15 mouse cellular contexts compared by ENCODE assay signal in genomic region chr6:17554263-17554662, GRCm38 (mm10).
DNase-seq lines count a peak whose midpoint lies in the region; ATAC-seq and TF ChIP-seq lines count a peak whose summit lies in the region.
"Had no signal": no experiment of that assay in that cellular context is flagged by ENCODE, and none has a peak within 500 bp of the region (broad histone marks: within the 10 kb centered on the region; RNA-seq: fewer than 3 reads in every experiment).

No protein-coding gene starts in this region.

- H3K36me3 ChIP-seq in hindbrain, postnatal 0 days (ENCODE audit: insufficient read depth, low read length), result no peaks in the 10 kb centered on the region
- no peaks in the 10 kb centered on the region for H3K36me3 ChIP-seq in hindbrain, embryonic 10.5 days
- no peaks in the 10 kb centered on the region for H3K36me3 ChIP-seq in neural tube, embryonic 12.5 days
- H3K36me3 ChIP-seq: limb, embryonic 13.5 days; midbrain, embryonic 15.5 days had no signal

- no peak overlapping the region for H3K27ac ChIP-seq in cerebellum, adult 2 months (ENCODE audit: insufficient read depth, low read length)
- no peak overlapping the region for H3K27ac ChIP-seq in hindbrain, postnatal 0 days
- H3K27ac ChIP-seq in hindbrain, embryonic 10.5 days, result no peak overlapping the region
- no peak overlapping the region for H3K27ac ChIP-seq in neural tube, embryonic 12.5 days
- H3K27ac ChIP-seq: heart, adult 2 months; kidney, postnatal 0 days; limb, embryonic 13.5 days; midbrain, embryonic 15.5 days had no signal

- no peak for TF ChIP-seq POLR2A in cerebellum, adult 2 months (IDR thresholded peaks at IDR 0.05; ENCODE audit: borderline replicate concordance, insufficient read depth, low read length)

- no peaks in the 10 kb centered on the region for H3K9me3 ChIP-seq in hindbrain, postnatal 0 days (ENCODE audit: low read length)
- H3K9me3 ChIP-seq in hindbrain, embryonic 10.5 days, result no peaks in the 10 kb centered on the region
- H3K9me3 ChIP-seq in neural tube, embryonic 12.5 days, result no peaks in the 10 kb centered on the region
- H3K9me3 ChIP-seq: limb, embryonic 13.5 days; midbrain, embryonic 15.5 days had no signal

- no peak overlapping the region for H3K4me3 ChIP-seq in cerebellum, adult 2 months (replicated peaks; ENCODE audit: insufficient read depth, low read depth, low read length)
- H3K4me3 ChIP-seq in hindbrain, postnatal 0 days (ENCODE audit: low read length), result no peak overlapping the region
- H3K4me3 ChIP-seq in hindbrain, embryonic 10.5 days, result no peak overlapping the region
- no peak overlapping the region for H3K4me3 ChIP-seq in neural tube, embryonic 12.5 days
- H3K4me3 ChIP-seq: heart, adult 2 months; limb, embryonic 13.5 days; midbrain, embryonic 15.5 days had no signal

- no peak overlapping the region for H3K9ac ChIP-seq in hindbrain, postnatal 0 days (replicated peaks; ENCODE audit: low read length)
- no peak overlapping the region for H3K9ac ChIP-seq in neural tube, embryonic 12.5 days
- H3K9ac ChIP-seq: limb, embryonic 13.5 days; lung, embryonic 14.5 days; midbrain, embryonic 15.5 days had no signal

- H3K27me3 ChIP-seq in cerebellum, adult 2 months (ENCODE audit: control insufficient read depth, insufficient read depth, low read length), result no peaks in the 10 kb centered on the region
- H3K27me3 ChIP-seq in hindbrain, postnatal 0 days (ENCODE audit: insufficient read depth, low read length), result no peaks in the 10 kb centered on the region
- H3K27me3 ChIP-seq in hindbrain, embryonic 10.5 days (ENCODE audit: insufficient read depth, poor library complexity, severe bottlenecking), result no peaks in the 10 kb centered on the region
- no peaks in the 10 kb centered on the region for H3K27me3 ChIP-seq in neural tube, embryonic 12.5 days (replicated peaks)
- H3K27me3 ChIP-seq: limb, embryonic 13.5 days; midbrain, embryonic 15.5 days had no signal

- H3K4me2 ChIP-seq in hindbrain, postnatal 0 days (ENCODE audit: low read depth, low read length), result no peak overlapping the region
- H3K4me2 ChIP-seq in neural tube, embryonic 12.5 days (replicated peaks), result no peak overlapping the region
- H3K4me2 ChIP-seq: limb, embryonic 13.5 days; lung, embryonic 14.5 days; midbrain, embryonic 15.5 days had no signal

- 31% methylated on average over 7 of the region's 7 CpGs for WGBS in cerebellum, adult 2 months
- 70% methylated on average over 7 of the region's 7 CpGs for WGBS in hindbrain, postnatal 0 days
- WGBS in hindbrain, embryonic 10.5 days, result 93% methylated on average over 7 of the region's 7 CpGs
- WGBS in neural tube, embryonic 12.5 days, result 86% methylated on average over 7 of the region's 7 CpGs

- 0 out of 2 replicates have a peak, but pooled peaks have one; percentile 45 for ATAC-seq in hindbrain, postnatal 0 days
- ATAC-seq in neural tube, embryonic 12.5 days (ENCODE audit: low FRiP score, low read depth), result peak; percentile 41; the same call in 1 of the 2 replicates

- no peaks in the 10 kb centered on the region; the same call in 1 of the 2 replicates for H3K4me1 ChIP-seq in cerebellum, adult 2 months (ENCODE audit: control insufficient read depth, insufficient read depth, low read length)
- H3K4me1 ChIP-seq in hindbrain, postnatal 0 days (ENCODE audit: insufficient read depth, low read length), result no peaks in the 10 kb centered on the region
- no peaks in the 10 kb centered on the region for H3K4me1 ChIP-seq in hindbrain, embryonic 10.5 days (replicated peaks)
- no peaks in the 10 kb centered on the region for H3K4me1 ChIP-seq in neural tube, embryonic 12.5 days
- H3K4me1 ChIP-seq: midbrain, embryonic 15.5 days had no signal

- DNase-seq in cerebellum, postnatal 14 days, result peak; percentile 25 to 30
- no peak for DNase-seq in cerebellum, adult 2 months
- no peak for DNase-seq in hindbrain, postnatal 0 days (ENCODE audit: low spot score)
- no peak for DNase-seq in hindbrain, embryonic 10.5 days (ENCODE audit: low spot score)
- DNase-seq in neural tube, embryonic 10.5 days (ENCODE audit: extremely low spot score, low spot score), result no peak
- no peak for DNase-seq in spleen, postnatal 10 days (ENCODE audit: low spot score in 2 of 2)
- DNase-seq in ovary, postnatal 14 days (ENCODE audit: low spot score), result no peak
- DNase-seq: heart, adult 2 months; right cerebral cortex, postnatal 25 days; thymus, postnatal 14 days had no signal

- TF ChIP-seq CTCF in cerebellum, adult 2 months (IDR thresholded peaks at IDR 0.05; ENCODE audit: borderline replicate concordance, insufficient read depth, low read depth, low read length), result no peak
- TF ChIP-seq CTCF in hindbrain, postnatal 0 days (IDR thresholded peaks at IDR 0.05; ENCODE audit: low read depth), result no peak

Comparison
In these comparisons a context has a peak if more than half of its experiments do, and no peak if none do; other contexts are left out.
1. DNase-seq: peak in cerebellum, postnatal 14 days (2 of 2); none in cerebellum, adult 2 months (0 of 2), hindbrain, postnatal 0 days (single experiment), hindbrain, embryonic 10.5 days (single experiment), neural tube, embryonic 10.5 days (single experiment), spleen, postnatal 10 days (0 of 2) and ovary, postnatal 14 days (single experiment).